Mouse (Mus musculus) heart, postnatal 0 days (tissue): ENCODE results near the gene Gm28053. TPM values are rescaled to one million over a fixed set of nuclear protein-coding genes. Genes with fewer than 3 reads are reported as not detected.

Source experiments
- ATAC-seq: fragments of 200-750 bp; cut with Nextera tagmentation; 2 replicates; pipeline ENCODE4 v1.8.0; 2017; ENCODE audit warnings: low read depth, moderate number of reproducible peaks, moderate library complexity; ENCODE audit not compliant: insufficient read depth
- DNase-seq: peaks from one replicate; pipeline ENCODE4 v3.0.0-alpha.2; 2016; ENCODE audit warnings: low spot score
- H3K27ac ChIP-seq: fragments of 300-500 bp; sonication (generic); 2 replicates; pipeline ENCODE4 v1.5.1; 2014; ENCODE audit warnings: low read depth, mild to moderate bottlenecking
- H3K27me3 ChIP-seq: fragments of 300-500 bp; sonication (generic); 2 replicates; pipeline ENCODE4 v1.6.1; 2014; ENCODE audit warnings: low read length, mixed read lengths; ENCODE audit not compliant: control insufficient read depth, insufficient read depth
- H3K36me3 ChIP-seq: fragments of 300-500 bp; sonication (generic); replicated peaks from 2 replicates; pipeline ENCODE4 v1.6.1; 2014; ENCODE audit warnings: low read length, mixed read lengths; ENCODE audit not compliant: control insufficient read depth, insufficient read depth
- H3K4me1 ChIP-seq: fragments of 300-500 bp; sonication (generic); 2 replicates; pipeline ENCODE4 v1.6.1; 2014; ENCODE audit warnings: antibody characterized with exemption; ENCODE audit not compliant: control insufficient read depth, insufficient read depth
- H3K4me2 ChIP-seq: fragments of 300-500 bp; sonication (generic); 2 replicates; pipeline ENCODE4 v1.6.1; 2014; ENCODE audit warnings: low read depth, mild to moderate bottlenecking, low read length, moderate library complexity
- H3K4me3 ChIP-seq: fragments of 300-500 bp; sonication (generic); 2 replicates; pipeline ENCODE4 v1.5.1; 2014; ENCODE audit warnings: low read depth, low read length
- H3K9ac ChIP-seq: fragments of 300-500 bp; sonication (generic); replicated peaks from 2 replicates; pipeline ENCODE4 v1.6.1; 2014; ENCODE audit warnings: low read depth, low read length, mixed read lengths
- H3K9me3 ChIP-seq: fragments of 300-500 bp; sonication (generic); replicated peaks from 2 replicates; pipeline ENCODE4 v1.6.1; 2016; ENCODE audit warnings: low read length; ENCODE audit not compliant: control insufficient read depth
- CTCF ChIP-seq: IDR thresholded peaks from 2 replicates; pipeline ENCODE4 v1.5.1; 2016; ENCODE audit warnings: antibody characterized with exemption, control low read depth, low read depth
- EP300 ChIP-seq: IDR thresholded peaks from 2 replicates; pipeline ENCODE4 v1.6.1; 2016; ENCODE audit warnings: antibody characterized with exemption, low read depth
- WGBS: fragments of 180-500 bp; shearing (Covaris S2); extraction: QIAGEN DNeasy Blood & Tissue Kit; methylation state at CpG from one replicate; pipeline ENCODE4 v1.1.7; 2014; 5-methylcytosine and 5-hydroxymethylcytosine counted together
- polyA plus RNA-seq: library from polyadenylated mRNA; unstranded; fragments of >200 nt; fragmentation: Nextera tagmentation; extraction: Ambion mirVana; gene quantifications from 2 replicates; pipeline ENCODE4 v1.2.1, GENCODE M21; 2015
- total RNA-seq: library from RNA; depleted of rRNA; stranded (reverse); fragments of >200 nt; gene quantifications from 2 replicates; pipeline ENCODE4 v1.2.3, GENCODE M21; 2014; ENCODE audit warnings: low replicate concordance

Gm28053 gene
- total and polyA plus RNA-seq, 2 experiments from 2014 or later = 4.1 TPM; not detected in 1

DNA sequence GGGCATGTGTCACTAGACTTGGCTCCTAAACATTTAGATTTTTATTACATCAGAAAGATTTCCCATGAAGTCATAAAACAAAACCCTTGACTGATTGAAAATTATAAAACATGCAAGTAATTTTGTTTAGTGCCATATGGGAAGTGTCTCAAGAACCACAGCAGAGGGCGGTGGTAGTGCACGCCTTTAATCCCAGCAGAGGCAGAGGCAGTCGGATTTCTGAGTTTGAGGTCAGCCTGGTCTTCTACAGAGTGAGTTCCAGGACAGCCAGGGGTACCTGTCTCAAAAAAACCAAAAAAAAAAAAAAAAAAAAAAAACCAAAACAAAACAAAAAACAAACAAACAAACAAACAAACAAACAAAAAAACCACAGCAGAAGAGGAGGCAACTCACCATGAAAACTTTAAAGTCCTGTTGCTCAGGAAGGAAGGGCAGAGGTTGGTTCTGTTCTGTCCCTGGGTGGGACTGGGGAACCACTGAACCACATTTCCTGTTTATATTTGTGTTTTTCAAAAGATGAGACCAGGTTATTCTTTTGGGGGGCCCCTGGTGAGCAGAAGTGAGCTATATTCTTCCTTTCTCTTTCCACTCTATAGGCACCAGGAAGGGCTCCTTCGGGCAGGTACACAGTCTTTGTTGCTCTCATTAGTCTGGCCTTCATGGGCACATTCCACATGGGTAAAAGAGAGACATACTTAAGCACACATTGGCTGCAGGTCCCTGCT is 21.4 kb upstream of the Gm28053 start:
- DNase-seq = no peak
- no peaks in the 10 kb centered on the region for H3K9me3 ChIP-seq
- H3K4me1 ChIP-seq = 0 out of 2 replicates have a peak, but pooled peaks cover 10% of the 10 kb centered on the region
- H3K36me3 ChIP-seq = no peaks in the 10 kb centered on the region
- H3K4me2 ChIP-seq = no peak overlapping the region
- TF ChIP-seq EP300 = no peak
- TF ChIP-seq CTCF = no peak
- ATAC-seq = no peak
- H3K4me3 ChIP-seq = no peak overlapping the region
- no peak overlapping the region for H3K9ac ChIP-seq
- H3K27me3 ChIP-seq = no peaks in the 10 kb centered on the region
- peak overlapping the region; percentile 74 for H3K27ac ChIP-seq
- 77% methylated on average over 4 of the region's 4 CpGs for WGBS

- Histone ChIP-seq H3K4me2 (no peak overlapping the region), H3K9ac (no peak overlapping the region), H3K4me1 (0 out of 2 replicates have a peak, but pooled peaks cover 10% of the 10 kb centered on the region), H3K9me3 (no peaks in the 10 kb centered on the region), H3K4me3 (no peak overlapping the region), H3K27ac (peak overlapping the region; percentile 74), H3K27me3 (no peaks in the 10 kb centered on the region), H3K36me3 (0 out of 2 replicates have a peak, but pooled peaks cover 2% of the 10 kb centered on the region)
- DNase-seq (no peak), ATAC-seq (0 out of 2 replicates have a peak, but pooled peaks have one; percentile 29)
- 30% methylated on average over 1 of the region's 1 CpGs for WGBS
- TF ChIP-seq EP300 (peak; percentile 54; the same call in 1 of the 2 replicates), CTCF (no peak)
Measured at GRCm38 (mm10) chr6:48697555-48697930, 20.9 kb upstream of the Gm28053 start.

DNA sequence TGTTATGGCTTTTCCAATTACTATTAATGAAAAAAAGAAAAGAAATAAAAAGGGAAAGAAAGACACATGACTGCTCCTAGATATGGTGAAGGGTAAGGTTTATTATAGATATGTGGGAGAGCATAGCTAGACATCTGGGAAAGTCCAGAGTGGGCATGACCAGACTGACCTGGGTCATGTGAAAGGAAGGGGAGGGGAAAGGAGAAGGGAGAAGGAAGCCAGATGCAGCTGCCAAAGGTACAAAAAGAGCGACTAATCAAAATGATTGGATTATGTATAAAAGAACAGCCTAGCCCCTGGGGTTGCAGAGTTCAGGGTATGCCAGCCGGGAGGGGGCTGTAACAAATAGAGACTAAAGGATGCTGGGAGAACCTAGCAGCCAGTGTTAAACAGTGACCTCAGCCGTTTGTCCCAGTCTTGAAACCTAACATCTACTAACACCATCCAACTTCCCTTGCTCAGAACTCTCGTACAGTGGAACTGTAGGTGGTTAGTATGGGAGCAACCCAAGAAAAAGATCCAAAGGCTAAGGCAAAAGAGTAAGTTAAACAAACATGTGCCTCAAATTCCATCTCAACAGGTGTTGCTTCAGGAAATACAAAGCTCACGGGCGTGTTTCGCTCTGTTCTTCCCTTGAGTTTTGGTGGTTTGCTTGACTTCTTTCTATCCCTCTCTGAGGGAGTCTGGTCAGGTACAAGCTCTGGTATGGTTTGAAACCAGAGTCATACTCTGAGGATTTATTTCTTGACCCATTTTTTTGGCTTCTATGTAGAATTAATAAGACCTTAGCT is 20.1 kb upstream of the Gm28053 start:
- ATAC-seq = no peak
- 70% methylated on average over 7 of the region's 7 CpGs for WGBS
- H3K27ac ChIP-seq = peak overlapping the region; percentile 88

GRCm38 (mm10) chr6:48698888-48699287 is 19.5 kb upstream of the Gm28053 start:
- ATAC-seq (no peak), DNase-seq (no peak)
- H3K36me3 ChIP-seq = 0 out of 2 replicates have a peak, but pooled peaks cover 3% of the 10 kb centered on the region
- no peak for TF ChIP-seq CTCF
- TF ChIP-seq EP300 = no peak
- H3K4me3 ChIP-seq = no peak overlapping the region
- no peaks in the 10 kb centered on the region for H3K27me3 ChIP-seq
- H3K4me1 ChIP-seq = 0 out of 2 replicates have a peak, but pooled peaks cover 10% of the 10 kb centered on the region
- no peaks in the 10 kb centered on the region for H3K9me3 ChIP-seq
- WGBS = 63% methylated on average over 3 of the region's 3 CpGs
- peak overlapping the region; percentile 88 for H3K27ac ChIP-seq
- no peak overlapping the region for H3K9ac ChIP-seq
- no peak overlapping the region for H3K4me2 ChIP-seq

More for the DNA sequence above, 20.1 kb upstream of the Gm28053 start:
- DNase-seq = no peak
- H3K9me3 ChIP-seq = no peaks in the 10 kb centered on the region
- 0 out of 2 replicates have a peak, but pooled peaks cover 3% of the 10 kb centered on the region for H3K36me3 ChIP-seq
- no peaks in the 10 kb centered on the region for H3K27me3 ChIP-seq
- H3K9ac ChIP-seq = no peak overlapping the region
- no peak overlapping the region for H3K4me3 ChIP-seq
- no peak for TF ChIP-seq EP300
- TF ChIP-seq CTCF = no peak
- H3K4me2 ChIP-seq = no peak overlapping the region
- 0 out of 2 replicates have a peak, but pooled peaks cover 10% of the 10 kb centered on the region for H3K4me1 ChIP-seq

- Histone ChIP-seq H3K9ac (no peak overlapping the region), H3K27me3 (no peaks in the 10 kb centered on the region), H3K27ac (peak overlapping the region; percentile 88), H3K4me3 (no peak overlapping the region), H3K9me3 (no peaks in the 10 kb centered on the region), H3K4me2 (no peak overlapping the region), H3K36me3 (0 out of 2 replicates have a peak, but pooled peaks cover 3% of the 10 kb centered on the region), H3K4me1 (0 out of 2 replicates have a peak, but pooled peaks cover 10% of the 10 kb centered on the region)
- TF ChIP-seq CTCF (no peak), EP300 (peak; percentile 99)
- peak; percentile 73 for ATAC-seq
- DNase-seq = peak; percentile 52
- WGBS = 34% methylated on average over 5 of the region's 5 CpGs
Measured at GRCm38 (mm10) chr6:48700251-48701075, 17.9 kb upstream of the Gm28053 start.
